Mouse (Mus musculus) G1E (cell line): Measurements from ENCODE around the gene Tmppe. TPM values are rescaled to one million over a fixed set of nuclear protein-coding genes. Genes with fewer than 3 reads are reported as not detected.

Experiments
- ATAC-seq: 2 replicates; pipeline ENCODE4 v1.8.0; 2016; ENCODE audit warnings: mild to moderate bottlenecking; ENCODE audit not compliant: insufficient number of reproducible peaks, poor library complexity, low FRiP score, severe bottlenecking; ENCODE audit errors: extremely low read depth
- DNase-seq: peaks from one replicate; pipeline ENCODE4 v3.0.0; 2012; ENCODE audit warnings: low spot score
- H3K27me3 ChIP-seq: 2 replicates; pipeline ENCODE4 v1.6.1; 2012; ENCODE audit warnings: mild to moderate bottlenecking, low read length, inconsistent platforms; ENCODE audit not compliant: insufficient read depth
- H3K36me3 ChIP-seq: replicated peaks from 2 replicates; pipeline ENCODE3; 2012; ENCODE audit warnings: mild to moderate bottlenecking, inconsistent platforms
- H3K4me1 ChIP-seq: 2 replicates; pipeline ENCODE4 v1.6.1; 2012; ENCODE audit warnings: low read depth, low read length, inconsistent platforms, mixed read lengths; ENCODE audit not compliant: insufficient read depth
- H3K4me3 ChIP-seq: 2 replicates; pipeline ENCODE4 v1.5.1; 2012; ENCODE audit warnings: low read depth, mild to moderate bottlenecking, inconsistent platforms, low read length, moderate library complexity, mixed read lengths
- H3K9me3 ChIP-seq: replicated peaks from 2 replicates; pipeline ENCODE4 v1.6.1; 2012; ENCODE audit warnings: inconsistent platforms
- CTCF ChIP-seq: IDR thresholded peaks from 2 replicates; pipeline ENCODE4 v1.5.1; 2012; ENCODE audit warnings: low read depth, low read length, inconsistent platforms, mixed read lengths
- GATA1 ChIP-seq: IDR thresholded peaks from 2 replicates; pipeline ENCODE4 v1.6.1; 2012; ENCODE audit warnings: borderline replicate concordance, low read length, inconsistent platforms, mixed read lengths
- GATA2 ChIP-seq: IDR thresholded peaks from 2 replicates; pipeline ENCODE4 v1.6.1; 2012; ENCODE audit warnings: low read depth, low read length, inconsistent platforms, borderline replicate concordance
- POLR2AphosphoS5 ChIP-seq: IDR thresholded peaks from 2 replicates; pipeline ENCODE4 v1.6.1; 2012; ENCODE audit warnings: low read depth, low read length, inconsistent platforms; ENCODE audit not compliant: insufficient replicate concordance
- TAL1 ChIP-seq: conservative IDR thresholded peaks from 2 replicates; pipeline ENCODE4 v1.6.1; 2012; ENCODE audit warnings: low read depth, low read length, inconsistent platforms, mixed read lengths
- polyA plus RNA-seq: library from polyadenylated mRNA; stranded (reverse); fragments of >175 nt; gene quantifications from 2 replicates; pipeline ENCODE4 v1.2.3, GENCODE M21; 2012
- total RNA-seq, 2 experiments: library from RNA; stranded (forward) in 1 of 2; stranded (reverse) in 1 of 2; fragments of 200-1000 nt in 1 of 2; fragments of >200 nt in 1 of 2; fragmentation: Nextera tagmentation in 1 of 2; gene quantifications; 2 replicates each; pipeline ENCODE4 v1.2.3; 2014 to 2017

The Tmppe gene
- total and polyA plus RNA-seq, 3 experiments = 4.6 to 9.8 (median 6.2) TPM

GRCm38 (mm10) chr9:114449120-114449754 is 48.3 kb downstream of the Tmppe start:
- TF ChIP-seq GATA1 = no peak
- TF ChIP-seq GATA2 = no peak
- TF ChIP-seq CTCF = no peak
- TF ChIP-seq POLR2AphosphoS5 = no peak
- no peak for TF ChIP-seq TAL1
- Histone ChIP-seq H3K4me3 (no peak overlapping the region), H3K36me3 (no peaks in the 10 kb centered on the region), H3K4me1 (peaks cover 6% of the 10 kb centered on the region; the same call in 1 of the 2 replicates), H3K9me3 (no peaks in the 10 kb centered on the region), H3K27me3 (no peaks in the 10 kb centered on the region)
- DNase-seq (no peak), ATAC-seq (no peak)

- Histone ChIP-seq H3K4me1 (peaks cover 6% of the 10 kb centered on the region; the same call in 1 of the 2 replicates), H3K9me3 (no peaks in the 10 kb centered on the region), H3K36me3 (peaks cover 5% of the 10 kb centered on the region), H3K27me3 (no peaks in the 10 kb centered on the region), H3K4me3 (no peak overlapping the region)
- DNase-seq (no peak), ATAC-seq (no peak)
- TF ChIP-seq POLR2AphosphoS5 = no peak
- no peak for TF ChIP-seq GATA1
- no peak for TF ChIP-seq GATA2
- no peak for TF ChIP-seq TAL1
- TF ChIP-seq CTCF = no peak
These were observed 50.7 kb downstream of the Tmppe start for GRCm38 (mm10) chr9:114451615-114452014.

GRCm38 (mm10) chr9:114452418-114452817 is 51.5 kb downstream of the Tmppe start:
- no peak for DNase-seq
- Histone ChIP-seq H3K4me1 (peaks cover 6% of the 10 kb centered on the region; the same call in 1 of the 2 replicates), H3K4me3 (no peak overlapping the region), H3K9me3 (no peaks in the 10 kb centered on the region), H3K27me3 (no peaks in the 10 kb centered on the region), H3K36me3 (peaks cover 10% of the 10 kb centered on the region)
- no peak for TF ChIP-seq GATA2
- TF ChIP-seq POLR2AphosphoS5 = no peak
- no peak for TF ChIP-seq GATA1
- no peak for TF ChIP-seq TAL1
- no peak for TF ChIP-seq CTCF
- no peak for ATAC-seq

DNA sequence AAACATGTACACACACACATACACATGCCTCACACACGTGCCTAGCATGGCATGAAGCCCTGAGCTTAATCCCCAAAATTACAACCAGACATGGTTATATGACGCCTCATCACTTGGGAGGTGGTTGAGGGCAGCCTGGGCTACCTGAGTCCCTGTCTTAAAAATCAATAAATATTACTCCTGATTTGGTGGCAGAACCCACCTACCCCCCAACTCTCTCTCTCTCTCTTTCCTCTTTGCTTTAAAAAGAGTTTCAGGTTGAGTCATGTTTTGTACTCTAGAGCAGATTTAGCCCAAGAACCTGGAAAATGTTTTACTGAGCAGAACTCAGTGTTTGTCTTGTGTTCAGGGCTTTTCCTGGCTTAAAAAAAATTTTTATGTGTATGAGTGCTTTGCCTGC is 54.5 kb downstream of the Tmppe start:
- no peaks in the 10 kb centered on the region for H3K9me3 ChIP-seq
- DNase-seq (no peak), ATAC-seq (no peak)
- H3K27me3 ChIP-seq = no peaks in the 10 kb centered on the region
- H3K36me3 ChIP-seq = peaks cover 17% of the 10 kb centered on the region
- H3K4me3 ChIP-seq = no peak overlapping the region
- TF ChIP-seq GATA1 (no peak), CTCF (no peak), GATA2 (no peak), POLR2AphosphoS5 (no peak), TAL1 (no peak)
- H3K4me1 ChIP-seq = no peaks in the 10 kb centered on the region

Other genes with a start within 250 kb of the Tmppe start
- not detected in 2 replicates for gene Bcl2a1c, start 71.0 kb upstream of the Tmppe start, total RNA-seq (2014; fragmentation: Nextera tagmentation)
- gene Bcl2a1c, start 71.0 kb upstream of the Tmppe start, total RNA-seq (2017) = not detected in 2 replicates
- not detected in 2 replicates for gene Bcl2a1c, start 71.0 kb upstream of the Tmppe start, polyA plus RNA-seq
- gene Crtap, start 10.4 kb upstream of the Tmppe start, total RNA-seq (2014; fragmentation: Nextera tagmentation) = 14.9 and 17.9 TPM in 2 replicates
- gene Crtap, start 10.4 kb upstream of the Tmppe start, total RNA-seq (2017) = 11.0 and 12.6 TPM in 2 replicates
- gene Crtap, start 10.4 kb upstream of the Tmppe start, polyA plus RNA-seq = 5.5 and 7.6 TPM in 2 replicates
- gene Glb1, start within 50 bp of the Tmppe start, total RNA-seq (2014; fragmentation: Nextera tagmentation) = 18.8 and 26.6 TPM in 2 replicates
- 21.0 and 21.9 TPM in 2 replicates for gene Glb1, start within 50 bp of the Tmppe start, total RNA-seq (2017)
- 5.4 and 7.6 TPM in 2 replicates for gene Glb1, start within 50 bp of the Tmppe start, polyA plus RNA-seq
- gene Ccr4, start 103.8 kb downstream of the Tmppe start, total RNA-seq (2014; fragmentation: Nextera tagmentation) = not detected in 2 replicates
- not detected in 2 replicates for gene Ccr4, start 103.8 kb downstream of the Tmppe start, total RNA-seq (2017)
- gene Ccr4, start 103.8 kb downstream of the Tmppe start, polyA plus RNA-seq = not detected in 2 replicates
- gene C130032M10Rik, start 114.6 kb downstream of the Tmppe start, total RNA-seq (2014; fragmentation: Nextera tagmentation) = not detected in 2 replicates
- not detected in 2 replicates for gene C130032M10Rik, start 114.6 kb downstream of the Tmppe start, total RNA-seq (2017)
- gene C130032M10Rik, start 114.6 kb downstream of the Tmppe start, polyA plus RNA-seq = not detected in 2 replicates
- gene Trim71, start 163.3 kb downstream of the Tmppe start, total RNA-seq (2014; fragmentation: Nextera tagmentation) = not detected in 2 replicates
- 0.11 TPM in 1 of 2 replicates, not detected in the other for gene Trim71, start 163.3 kb downstream of the Tmppe start, total RNA-seq (2017)
- not detected in 2 replicates for gene Trim71, start 163.3 kb downstream of the Tmppe start, polyA plus RNA-seq
- gene Cnot10, start 239.1 kb downstream of the Tmppe start, total RNA-seq (2014; fragmentation: Nextera tagmentation) = 32.2 and 40.4 TPM in 2 replicates
- 45.0 and 45.8 TPM in 2 replicates for gene Cnot10, start 239.1 kb downstream of the Tmppe start, total RNA-seq (2017)
- gene Cnot10, start 239.1 kb downstream of the Tmppe start, polyA plus RNA-seq = 21.1 and 21.2 TPM in 2 replicates